Mouse (Mus musculus) layer of hippocampus, adult 18-20 months (tissue): ENCODE measurements at regions not wholly inside any gene's neighbourhood (a gene's known extent, or its start where the extent isn't known, plus 50 kb on each side); places are given as distances from the start of the nearest gene placed in this dataset.
A peak's percentile ranks its signal among the peaks of the same experiment; 100 is the strongest.

Experiments
- DNase-seq, 2 experiments: peaks; one replicate each; pipeline ENCODE4 v3.0.0; 2022; ENCODE audit warnings: low spot score in 2 of 2

DNA sequence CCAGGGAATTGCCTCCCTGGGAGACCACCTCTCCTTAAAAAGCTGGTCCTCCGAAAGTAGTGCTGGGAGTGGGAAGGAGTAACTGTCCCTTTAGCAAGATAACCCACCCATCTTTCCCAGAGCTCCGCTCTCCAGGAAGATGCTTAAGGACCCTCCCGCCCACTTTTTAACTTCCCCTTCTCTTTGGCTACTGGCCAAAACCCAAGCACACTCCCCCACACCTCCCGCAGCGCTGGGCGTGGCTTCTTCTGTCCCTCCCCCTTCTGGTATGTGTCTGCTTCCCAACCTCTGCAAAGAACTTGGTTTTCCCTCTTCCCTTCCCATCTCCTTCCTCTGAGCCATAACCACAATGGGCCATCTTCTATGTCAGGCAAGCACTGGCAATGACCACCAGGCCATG, 85.4 kb downstream of the Rpap3 start:
- no peak for DNase-seq

DNA sequence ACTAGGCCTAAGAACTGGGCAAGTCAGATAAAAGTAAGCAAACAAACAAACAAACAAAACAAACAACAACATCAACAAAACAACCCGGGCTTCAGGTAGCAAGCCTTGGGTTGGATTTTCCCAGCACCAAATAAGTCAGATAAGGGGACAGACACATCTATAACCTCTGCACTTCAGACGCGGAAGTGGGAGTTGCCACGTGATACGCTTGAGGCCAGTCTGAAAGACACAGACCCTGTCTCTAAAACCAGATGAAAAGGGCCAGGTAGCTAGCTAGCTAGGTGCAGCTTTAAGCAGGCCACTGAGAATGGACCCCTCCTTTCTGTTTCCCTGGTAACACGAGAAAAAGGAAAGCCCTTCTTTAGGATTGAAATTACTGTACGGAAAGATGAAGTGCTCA, 85.9 kb downstream of the Rpap3 start:
- DNase-seq: no peak

DNA sequence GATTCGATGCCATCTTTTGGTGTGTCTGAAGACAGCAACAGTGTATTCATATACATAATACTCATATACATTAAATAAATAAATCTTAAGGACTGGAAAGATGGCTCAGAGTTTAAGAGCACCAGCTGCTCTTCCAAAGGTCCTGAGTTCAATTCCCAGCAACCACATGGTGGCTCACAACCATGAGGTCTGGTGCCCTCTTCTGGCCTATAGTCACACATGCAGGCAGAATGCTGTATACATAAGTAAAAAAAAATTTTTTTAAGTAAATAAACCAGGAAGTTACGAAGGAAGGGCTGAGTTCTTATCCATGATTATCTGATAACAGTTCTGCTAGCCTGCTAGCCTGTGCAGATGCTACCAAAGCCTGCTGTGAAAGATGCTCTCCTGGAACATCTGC, 93.3 kb downstream of the Rpap3 start:
- no peak for DNase-seq

DNA sequence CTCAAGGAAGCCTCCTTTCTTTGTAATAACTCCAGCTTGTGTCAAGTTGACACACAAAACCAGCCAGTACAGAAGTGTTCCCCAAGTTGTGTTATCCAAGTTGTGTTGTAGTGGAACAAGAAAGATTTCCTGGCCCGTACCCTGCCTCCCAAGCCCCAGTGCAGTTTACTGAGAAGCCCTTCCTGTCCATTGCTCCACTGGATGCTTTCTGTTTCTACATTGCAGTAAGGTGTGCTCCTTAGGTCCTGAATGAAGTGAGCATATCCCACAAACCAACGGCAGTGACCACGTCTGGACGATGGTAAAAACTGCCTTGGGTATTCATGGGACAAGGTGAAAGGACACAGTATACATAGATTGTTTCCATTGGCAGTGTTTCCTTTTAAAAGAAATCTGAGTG, 94.9 kb downstream of the Rpap3 start:
- DNase-seq: no peak

DNA sequence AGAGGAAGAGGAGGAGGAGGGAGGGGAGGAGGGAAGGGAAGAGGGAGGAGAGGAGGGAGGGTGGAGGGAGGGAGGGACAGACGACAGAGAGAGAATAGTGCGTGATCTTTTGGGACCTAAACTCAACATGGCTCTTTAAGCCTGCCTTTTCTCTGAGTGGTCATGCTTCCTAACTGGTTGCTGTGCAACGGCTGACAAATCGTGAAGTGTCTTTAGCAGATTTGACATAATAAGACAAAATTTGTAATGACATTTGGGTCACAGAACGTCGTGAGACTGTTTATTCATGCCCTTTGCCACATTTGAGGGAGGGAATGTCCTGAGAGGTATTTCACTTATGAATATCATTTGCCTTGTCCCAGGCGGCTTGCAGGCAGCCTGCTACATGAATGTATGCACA, 96.1 kb downstream of the Rpap3 start:
- DNase-seq: no peak

DNA sequence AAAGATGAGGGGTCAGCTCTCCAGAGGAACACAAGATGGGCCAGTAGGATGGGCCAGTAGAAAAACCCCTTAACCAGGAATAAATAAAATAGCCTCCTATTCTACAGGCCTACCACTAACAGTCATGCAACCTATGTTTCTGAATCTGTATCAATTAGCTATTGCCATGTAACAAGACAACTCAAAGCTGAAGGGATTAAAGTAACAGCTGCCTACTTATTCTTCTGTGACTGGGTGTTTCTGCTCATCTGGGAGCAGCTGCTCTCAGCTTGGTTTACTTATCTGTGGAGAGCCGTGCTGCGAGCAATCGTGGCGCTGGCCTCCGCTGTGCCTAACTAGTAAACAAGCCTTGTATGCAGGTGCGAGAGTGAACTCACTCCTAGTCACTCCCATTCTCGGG, 97.0 kb downstream of the Rpap3 start:
- DNase-seq: no peak

DNA sequence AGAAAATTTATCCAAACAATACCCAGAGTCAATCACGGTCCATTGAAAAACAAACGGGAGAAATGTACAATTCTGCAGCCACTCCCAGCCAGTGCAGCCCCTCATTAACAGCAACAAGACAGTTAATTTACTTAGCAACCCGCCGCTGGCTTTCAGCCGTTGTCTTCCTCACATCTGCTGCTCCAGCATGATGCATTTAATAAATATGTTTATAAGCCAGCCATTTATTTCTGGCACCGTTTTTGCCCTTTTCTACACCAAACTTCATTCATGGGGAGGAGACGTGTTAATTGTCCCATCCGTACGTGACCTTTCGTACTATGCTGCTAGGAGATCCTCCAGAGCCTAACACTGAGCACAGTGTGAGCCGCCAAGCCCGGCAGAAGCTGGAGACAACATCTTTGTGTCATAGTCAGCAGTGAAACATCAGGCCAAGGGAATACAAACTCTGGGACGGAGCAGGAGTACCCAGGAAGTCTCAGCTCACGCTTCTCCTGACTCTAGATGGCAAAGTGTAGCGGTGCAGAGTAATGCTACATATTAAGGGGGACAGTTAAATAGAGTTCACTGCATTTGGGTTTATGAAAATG, 97.9 kb downstream of the Rpap3 start:
- no peak for DNase-seq

DNA sequence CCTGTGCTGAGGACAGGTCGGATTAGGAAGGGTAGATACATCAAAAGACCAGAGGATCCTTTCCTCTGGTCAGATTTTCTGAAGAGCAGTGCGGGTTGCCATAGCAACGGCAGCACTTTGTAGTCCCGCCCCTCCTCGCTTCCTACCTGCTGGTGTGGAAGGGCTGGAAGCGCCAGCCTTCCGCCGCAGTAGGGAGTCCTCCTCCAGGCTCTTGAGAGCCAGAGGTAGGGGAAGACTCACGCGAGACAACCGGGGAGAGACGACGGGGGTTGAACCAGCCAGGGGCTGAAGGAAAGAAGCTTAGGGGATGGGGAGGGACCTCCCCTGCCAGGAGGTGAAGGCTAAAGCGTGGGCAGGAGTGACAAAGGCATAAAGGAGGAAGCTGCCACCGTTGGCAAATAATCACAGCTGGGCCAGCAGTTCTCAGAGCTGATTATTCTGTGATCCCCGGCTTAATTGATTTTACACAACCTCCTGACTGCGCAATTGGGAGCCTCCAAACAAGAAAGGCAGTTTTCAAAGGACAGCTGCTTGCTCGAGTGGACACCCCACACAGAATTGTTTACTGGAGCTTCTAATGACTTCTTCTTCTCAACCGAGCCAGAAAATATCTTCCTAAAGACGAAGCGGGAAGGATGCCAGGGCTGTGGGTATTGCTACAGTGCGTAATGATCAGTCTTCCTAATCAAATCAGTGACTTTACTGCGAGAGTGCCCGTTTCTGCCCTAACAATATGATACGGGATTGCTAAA, 98.8 kb downstream of the Rpap3 start:
- DNase-seq: peak; percentile 40 to 69

DNA sequence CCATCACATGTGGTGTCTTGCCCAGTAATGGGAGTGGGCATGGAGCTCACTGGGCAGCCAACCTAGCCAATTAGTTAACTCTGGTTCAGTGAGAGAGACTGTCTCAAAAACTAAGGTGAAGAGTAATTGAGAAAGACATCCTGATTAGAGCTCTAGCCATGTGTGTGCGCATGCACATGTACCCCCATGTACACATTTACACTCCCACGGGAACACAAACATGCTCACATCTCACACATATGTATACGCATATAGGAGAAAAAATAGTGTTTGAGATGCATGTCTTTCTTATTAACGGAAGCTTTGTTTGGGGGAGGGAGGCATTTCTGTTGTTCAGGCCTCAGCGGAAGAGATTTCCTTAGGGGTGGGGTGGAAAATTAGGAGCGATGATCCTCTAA, 99.4 kb downstream of the Rpap3 start:
- DNase-seq: no peak

DNA sequence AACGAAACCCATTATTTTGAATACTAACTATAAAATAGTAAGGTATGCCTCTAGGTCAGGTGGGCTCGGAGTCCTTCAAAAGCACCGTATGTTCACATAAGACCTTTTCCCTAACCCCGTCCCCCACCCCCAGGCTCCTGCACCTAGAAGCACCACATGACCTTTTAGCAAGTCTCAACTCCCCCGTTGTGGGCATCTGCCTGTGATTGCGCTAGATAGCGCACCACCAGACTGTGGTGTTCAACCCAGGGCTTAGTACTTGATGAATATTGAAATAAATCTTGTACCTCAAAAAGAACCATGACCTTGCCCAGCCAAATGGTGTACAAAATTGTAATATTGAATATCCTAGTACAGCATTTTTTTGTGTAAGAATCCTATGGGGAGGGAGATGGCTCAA, 99.8 kb downstream of the Rpap3 start:
- DNase-seq: no peak

DNA sequence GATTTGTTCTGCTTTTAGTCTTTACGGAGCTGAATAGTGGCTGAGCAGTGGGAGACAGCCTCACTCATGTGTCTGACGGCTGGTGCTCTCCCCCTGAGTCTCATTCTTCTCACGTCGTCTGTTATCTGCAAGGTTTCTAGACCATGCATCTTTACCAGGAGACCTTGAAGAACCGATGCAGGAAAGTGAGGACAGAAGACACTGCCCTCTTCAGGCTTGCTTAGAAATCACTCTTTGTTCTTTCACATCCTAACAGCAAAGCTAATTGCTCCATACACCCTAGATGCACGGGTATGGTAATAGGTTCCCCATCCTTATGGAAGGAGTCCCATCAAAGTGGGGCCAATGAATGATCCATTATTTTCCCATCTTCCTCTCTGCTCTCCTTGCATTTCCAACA, 102.1 kb downstream of the Rpap3 start:
- no peak for DNase-seq

DNA sequence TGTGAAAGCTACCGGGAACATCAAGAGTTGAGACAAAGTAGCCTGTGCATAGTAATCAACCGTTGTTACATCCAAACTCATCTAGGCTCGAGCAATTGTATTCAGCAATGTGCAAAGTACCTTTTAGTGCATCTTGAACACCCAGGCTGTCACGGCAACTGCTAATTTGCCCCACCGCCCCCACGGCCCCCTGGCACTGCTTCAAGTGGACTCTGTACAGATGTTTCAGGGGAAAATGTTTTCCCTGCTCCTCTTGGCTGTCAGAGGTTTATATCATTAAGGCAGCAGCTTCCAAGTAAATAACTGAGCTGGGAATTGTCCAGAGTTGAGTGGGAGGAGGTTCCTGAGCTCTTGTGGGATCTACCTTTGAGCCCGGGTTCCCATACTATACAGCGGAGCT, 107.4 kb downstream of the Rpap3 start:
- no peak for DNase-seq

DNA sequence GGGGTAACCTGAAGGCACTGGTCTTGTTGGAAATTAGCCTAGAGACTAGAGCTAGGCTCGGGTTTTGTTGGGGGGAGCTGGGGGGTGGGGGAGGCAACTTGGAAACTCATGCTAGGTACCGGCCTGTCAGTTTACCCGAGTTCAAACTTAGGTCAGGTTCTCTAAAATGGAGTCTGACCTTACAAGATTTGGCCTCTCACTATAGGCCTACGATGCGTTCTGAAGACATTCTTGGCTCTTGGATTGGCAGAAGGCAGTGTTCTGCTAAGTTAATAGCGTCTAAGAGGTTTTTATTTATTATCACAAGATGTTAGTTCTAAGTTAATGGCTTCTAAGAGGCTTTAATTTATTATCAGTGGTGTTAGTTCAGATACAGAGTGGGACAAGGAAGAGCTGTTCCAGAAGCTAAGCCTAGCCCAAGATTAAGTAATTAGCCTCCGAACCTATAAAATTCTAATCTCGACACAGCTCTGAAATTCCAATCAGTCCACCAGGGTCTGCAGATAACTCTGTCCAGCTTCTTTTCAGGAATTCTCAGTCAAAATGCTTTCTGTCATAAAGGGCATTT, 109.0 kb downstream of the Rpap3 start:
- no peak for DNase-seq

DNA sequence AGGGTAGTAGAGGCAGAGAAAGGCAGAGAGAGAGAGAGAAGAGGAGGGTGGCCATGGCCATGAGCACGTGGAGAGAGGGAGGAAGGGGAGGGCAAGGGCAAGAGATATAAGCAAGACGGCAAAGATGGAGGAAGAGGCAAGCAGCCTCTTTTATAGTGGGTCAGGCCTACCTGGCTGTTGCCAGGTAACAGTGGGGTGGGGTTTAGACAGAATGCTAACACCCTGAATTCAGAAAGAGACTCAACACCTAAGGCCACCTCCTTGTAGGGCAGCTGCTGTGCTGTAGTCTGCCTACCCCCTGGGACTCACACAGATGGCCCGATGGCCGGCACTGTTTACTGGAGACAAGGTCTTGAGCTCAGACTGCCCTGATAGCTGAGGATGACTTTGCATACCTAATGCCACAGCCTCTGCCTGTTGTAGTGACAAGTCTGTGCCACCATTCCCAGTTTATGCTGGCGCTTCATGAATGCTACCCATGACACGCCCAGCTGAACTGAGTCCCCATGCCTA, 110.3 kb downstream of the Rpap3 start:
- DNase-seq: no peak

DNA sequence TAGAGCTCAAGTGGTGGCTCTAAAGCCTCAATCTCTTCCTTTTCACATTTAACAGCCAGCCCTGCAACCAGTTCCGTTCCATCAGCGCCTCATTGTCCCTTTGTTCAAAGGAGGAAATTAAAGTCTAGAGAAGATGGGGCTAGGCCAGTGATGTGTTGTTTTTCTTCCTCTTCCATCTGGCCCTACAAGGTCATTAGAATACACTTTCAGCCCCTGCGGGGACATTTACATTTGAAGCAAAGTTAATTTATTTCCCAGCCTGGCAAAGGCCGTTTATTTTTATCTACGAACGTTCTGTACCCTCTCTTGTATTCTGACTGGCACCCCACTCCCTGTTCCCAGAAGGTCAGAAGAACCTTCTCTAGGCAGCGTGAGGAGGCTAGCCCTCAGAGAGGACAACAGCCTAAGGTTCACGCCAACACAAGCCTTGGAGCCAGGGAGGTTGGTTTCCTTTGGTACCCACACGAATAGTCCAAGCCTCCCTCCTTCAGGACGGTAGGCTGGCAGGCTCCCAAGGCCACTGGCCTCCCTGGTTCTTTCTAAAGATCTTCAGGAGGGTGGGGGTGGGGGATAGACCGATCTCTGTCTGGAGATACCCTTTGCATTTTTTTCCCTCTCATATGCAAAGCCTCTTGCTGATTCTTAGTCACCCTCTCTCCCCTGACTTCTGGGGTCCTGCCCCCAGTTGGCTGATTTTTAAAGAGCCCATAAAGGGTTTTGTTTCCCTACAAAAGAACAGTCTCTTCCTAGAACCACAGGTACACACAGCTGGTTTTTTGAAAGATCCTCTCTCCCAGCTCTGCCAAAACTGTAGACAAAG, 111.6 kb downstream of the Rpap3 start:
- no peak for DNase-seq

DNA sequence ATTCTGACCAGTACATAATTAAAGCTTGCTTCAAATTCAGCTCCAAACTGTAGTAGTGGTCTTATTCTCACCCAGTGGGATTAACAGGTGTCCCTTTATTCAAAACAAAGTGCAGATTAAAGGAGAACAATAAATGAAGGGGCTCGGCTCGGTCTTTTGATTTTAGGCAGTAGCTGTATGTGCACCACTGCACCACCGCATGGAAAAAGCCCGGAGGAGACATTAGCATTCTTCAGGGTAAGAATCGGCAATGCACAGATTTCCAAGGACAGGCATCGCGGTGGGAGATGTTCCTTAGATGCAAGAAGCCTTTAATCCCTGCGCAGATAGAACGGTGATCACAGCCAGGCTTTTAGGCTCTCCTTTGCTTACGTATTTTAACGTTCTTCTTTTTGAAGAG, 112.8 kb downstream of the Rpap3 start:
- no peak for DNase-seq

DNA sequence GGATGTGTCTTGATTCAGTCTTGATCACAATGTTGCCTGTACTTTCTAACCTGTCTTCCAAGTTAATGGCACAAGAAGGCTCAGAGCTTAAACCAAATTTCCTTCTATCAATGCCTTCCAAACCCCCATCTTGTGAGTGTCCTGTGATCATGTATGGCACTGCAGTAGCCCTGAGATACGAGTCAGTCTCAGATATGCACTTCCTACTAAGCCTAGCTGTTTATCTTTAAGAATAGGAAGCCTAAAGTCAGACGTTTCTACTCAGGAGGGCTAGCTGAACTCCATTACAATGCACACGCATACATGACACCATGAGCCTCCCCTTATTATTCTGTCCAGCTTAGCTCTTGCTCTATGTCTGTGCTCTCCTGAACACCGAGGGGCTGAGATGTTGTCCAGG, 114.2 kb downstream of the Rpap3 start:
- no peak for DNase-seq

DNA sequence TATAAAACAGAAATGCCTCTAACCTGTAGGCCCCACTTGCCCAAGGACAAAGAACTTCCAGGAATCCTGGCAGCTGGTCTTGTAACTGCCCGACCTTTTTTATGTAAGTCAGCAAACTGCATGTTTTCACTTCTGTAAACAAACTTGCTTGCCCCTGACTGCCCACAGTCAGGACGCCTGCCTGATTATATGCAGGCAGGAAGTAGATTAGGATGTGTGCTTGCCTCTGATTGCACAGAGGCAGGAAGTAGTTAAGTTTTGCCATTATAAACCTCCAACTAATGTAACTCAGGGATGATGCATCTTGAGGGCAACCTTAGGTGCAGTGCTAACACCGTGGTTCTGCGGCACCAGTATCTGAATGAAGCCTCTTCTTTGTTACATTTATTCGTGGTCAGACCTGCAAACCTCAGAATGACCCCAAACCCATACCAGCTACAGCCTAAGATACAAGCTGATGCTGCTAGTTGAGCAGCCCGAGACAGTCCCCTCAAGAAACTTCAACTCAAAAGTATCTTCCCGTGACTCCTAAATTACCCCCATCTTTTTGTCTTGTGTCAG, 114.8 kb downstream of the Rpap3 start:
- no peak for DNase-seq

DNA sequence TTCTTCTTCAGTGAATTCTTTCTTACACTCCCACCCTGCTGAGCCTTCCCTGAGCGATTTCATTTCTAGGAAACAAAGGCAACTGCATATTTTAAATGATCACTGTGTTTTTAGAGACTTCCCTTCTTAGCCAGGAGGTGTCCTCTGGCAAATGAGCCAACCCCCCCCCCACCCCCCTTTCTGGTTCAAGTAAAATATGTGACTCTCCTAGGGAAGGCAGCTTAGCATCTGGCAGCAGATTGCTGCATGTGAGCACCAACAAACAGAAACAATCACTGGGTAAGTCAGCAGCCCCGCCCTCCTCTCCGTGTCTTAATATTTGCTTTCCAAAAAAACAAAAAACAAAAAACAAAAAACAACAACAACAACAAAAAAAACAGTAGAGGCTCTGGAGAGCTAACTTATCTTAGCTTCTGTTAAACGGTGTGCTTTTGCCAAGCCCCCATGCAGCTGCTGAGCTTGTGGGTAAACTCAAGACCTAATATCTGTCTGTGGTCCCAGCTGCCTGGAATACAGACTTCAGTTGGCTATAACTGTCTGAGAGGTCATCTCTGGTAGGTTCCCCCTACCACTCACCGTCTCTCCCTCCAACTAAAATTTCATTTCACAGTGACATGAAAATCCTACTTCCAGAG, 117.9 kb downstream of the Rpap3 start:
- no peak for DNase-seq

DNA sequence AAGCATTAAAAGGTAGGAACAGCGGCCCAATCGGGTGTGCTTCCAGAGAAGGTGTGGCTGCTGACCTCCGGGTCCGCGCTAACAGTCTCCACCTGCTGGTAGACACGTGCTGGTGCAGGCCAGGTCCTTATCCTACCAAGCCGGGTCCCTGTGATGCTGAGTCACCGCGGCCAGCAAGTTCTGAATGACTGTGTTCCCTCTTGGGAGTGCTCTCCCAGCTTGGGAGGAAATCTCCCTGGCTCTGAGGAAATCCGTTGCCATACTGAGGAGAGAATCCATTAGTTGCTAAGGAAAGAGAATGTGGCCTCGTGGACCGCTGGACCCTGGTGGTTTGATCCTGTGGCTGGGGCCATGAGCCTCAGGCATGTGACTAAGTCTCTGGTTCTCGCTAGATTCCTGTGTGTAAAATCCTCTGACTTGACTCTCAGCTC, 123.9 kb downstream of the Rpap3 start:
- peak; percentile 25 to 75 for DNase-seq

DNA sequence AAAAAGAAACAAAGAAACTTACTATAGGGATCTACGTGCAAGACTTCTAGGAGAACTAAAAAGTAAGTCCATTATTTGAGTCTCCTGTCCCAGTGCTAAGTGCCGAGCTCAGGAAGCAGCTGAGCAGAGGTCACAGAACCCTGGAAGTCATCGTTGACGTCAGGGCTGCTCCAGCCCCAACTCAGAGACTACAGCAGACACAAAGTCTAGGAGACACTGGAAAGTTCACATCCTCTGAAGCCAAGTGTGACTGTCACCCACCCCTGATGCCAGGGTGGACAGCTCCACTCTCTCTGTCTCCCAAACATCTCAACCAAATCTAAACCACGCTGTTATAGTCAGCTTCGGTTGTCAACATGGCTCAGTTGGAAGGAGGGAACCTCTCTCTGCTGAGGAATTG, 124.9 kb downstream of the Rpap3 start:
- DNase-seq: no peak
